Mouse (Mus musculus) thymus, adult 2 months (tissue): Measurements from ENCODE around the gene Kif6.

ENCODE experiments used
- CTCF ChIP-seq: fragments of 200-500 bp; IDR thresholded peaks from 2 replicates; pipeline ENCODE4 v1.5.1; 2012; ENCODE audit warnings: mild to moderate bottlenecking, control low read depth, low read length, moderate library complexity, borderline replicate concordance; ENCODE audit not compliant: control insufficient read depth, poor library complexity, insufficient read depth; ENCODE audit errors: extremely low read depth
- POLR2A ChIP-seq: fragments of 200-500 bp; IDR thresholded peaks from 2 replicates; pipeline ENCODE4 v1.6.1; 2012; ENCODE audit warnings: mild to moderate bottlenecking, low read length, control low read depth, moderate library complexity; ENCODE audit not compliant: control insufficient read depth, poor library complexity, insufficient read depth; ENCODE audit errors: extremely low read depth

- TF ChIP-seq POLR2A = no peak
- TF ChIP-seq CTCF = no peak
Observed at GRCm38 (mm10) chr17:49610296-49610695, 4.6 kb upstream of the Kif6 start.
